Mouse (Mus musculus) ZHBTc4 (cell line): Measurements from ENCODE around the gene Mrpl30.

Source experiments
- DNase-seq: peaks from one replicate; pipeline ENCODE4 v3.0.0-alpha.2; 2011; ENCODE audit warnings: low read depth, low spot score

Mrpl30 gene

GRCm38 (mm10) chr1:37890025-37890652 is at the start of gene Mrpl30, which contains the start of gene Mitd1:
Mrpl30 (plus strand) TSS chr1:37890477.
Mitd1 (minus strand) TSS chr1:37890411.
- peak; percentile 96 for DNase-seq

GRCm38 (mm10) chr1:37846878-37847277 is 43.4 kb upstream of the Mrpl30 start:
- no peak for DNase-seq

- DNase-seq, result no peak
Observed at GRCm38 (mm10) chr1:37850696-37851095, 39.6 kb upstream of the Mrpl30 start.

GRCm38 (mm10) chr1:37864511-37865400 is 25.5 kb upstream of the Mrpl30 start:
- peak; percentile 100 for DNase-seq

GRCm38 (mm10) chr1:37865401-37866215 is 24.7 kb upstream of the Mrpl30 start:
- DNase-seq, result no peak

GRCm38 (mm10) chr1:37866286-37866685 is 24.0 kb upstream of the Mrpl30 start, which contains the start of gene Tsga10:
Tsga10 (minus strand) TSS chr1:37866429.
- no peak for DNase-seq

- peak; percentile 82 for DNase-seq
Observed at GRCm38 (mm10) chr1:37867056-37867455, 23.2 kb upstream of the Mrpl30 start.

- no peak for DNase-seq
Observed at GRCm38 (mm10) chr1:37867684-37868322, 22.5 kb upstream of the Mrpl30 start.

- no peak for DNase-seq
Observed at GRCm38 (mm10) chr1:37868640-37869039, 21.6 kb upstream of the Mrpl30 start.

GRCm38 (mm10) chr1:37869362-37869761 is 20.9 kb upstream of the Mrpl30 start:
- DNase-seq, result no peak

- no peak for DNase-seq
Observed at GRCm38 (mm10) chr1:37871704-37872103, 18.6 kb upstream of the Mrpl30 start, which contains the start of gene Lipt1. Lipt1 (plus strand) TSS chr1:37871738.

GRCm38 (mm10) chr1:37872131-37873067 is 17.9 kb upstream of the Mrpl30 start:
- peak; percentile 92 for DNase-seq

- no peak for DNase-seq
Observed at GRCm38 (mm10) chr1:37873157-37873556, 17.1 kb upstream of the Mrpl30 start.

GRCm38 (mm10) chr1:37877736-37878460 is 12.4 kb upstream of the Mrpl30 start:
- DNase-seq, result no peak

- DNase-seq, result peak; percentile 53
Observed at GRCm38 (mm10) chr1:37883411-37883810, 6.9 kb upstream of the Mrpl30 start.

GRCm38 (mm10) chr1:37884451-37884850 is 5.8 kb upstream of the Mrpl30 start:
- DNase-seq, result peak; percentile 90

- no peak for DNase-seq
Observed at GRCm38 (mm10) chr1:37889206-37889605, 1.1 kb upstream of the Mrpl30 start.

GRCm38 (mm10) chr1:37891400-37891799 is 1.1 kb downstream of the Mrpl30 start:
- no peak for DNase-seq

GRCm38 (mm10) chr1:37894606-37895005 is 4.3 kb downstream of the Mrpl30 start:
- no peak for DNase-seq
